Mouse (Mus musculus) pancreas, adult 10 weeks (tissue): ENCODE measurements around the gene Gm4787. TPM values are rescaled to one million over a fixed set of nuclear protein-coding genes. Genes with fewer than 3 reads are reported as not detected.

Experiments
- polyA plus RNA-seq: library from polyadenylated mRNA; stranded (reverse); fragments of 350-450 nt; fragmentation: Illumina TruSeq; extraction: RNeasy Lipid Tissue Mini Kit (QIAGEN cat#74804); gene quantifications from one replicate; pipeline ENCODE4 v1.2.3, GENCODE M21; 2015; ENCODE audit warnings: low read depth, low replicate concordance; ENCODE audit not compliant: insufficient read depth

Gene Gm4787
- 1.3 TPM for polyA plus RNA-seq

DNA sequence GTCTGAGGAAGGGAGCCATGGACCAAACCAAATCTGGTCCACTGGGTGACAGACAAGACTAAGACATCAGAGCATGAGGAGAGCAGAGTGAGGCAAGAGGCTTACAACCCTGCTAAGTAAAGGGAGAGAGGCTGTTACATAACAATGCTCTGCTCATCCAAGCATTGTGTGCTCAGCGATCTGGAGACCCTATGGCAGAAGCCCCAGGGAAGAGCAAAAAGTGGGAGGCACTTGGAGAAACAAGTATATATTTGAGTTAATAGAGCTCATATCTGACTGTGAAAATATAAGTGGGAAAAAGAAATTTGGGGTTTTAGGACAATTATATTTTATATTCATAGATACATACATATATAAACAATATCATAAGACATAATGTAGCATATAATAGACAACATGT, at the start of gene Gm4787:
Gene Gm4787 (minus strand): TSS at position 101 of the 400 bp plus-strand sequence.

GRCm38 (mm10) chr12:81421846-81422245, 42.6 kb upstream of the Gm4787 start, which contains the start of gene Adam4:
TSS of gene Adam4 (minus strand) at chr12:81421946.

GRCm38 (mm10) chr12:81332875-81333421, 46.3 kb downstream of the Gm4787 start, which contains the start of gene Slc8a3:
TSS of gene Slc8a3 (minus strand) at chr12:81333180.

Other genes with a start within 250 kb of the Gm4787 start
- not detected for gene Slc8a3, start 46.3 kb downstream of the Gm4787 start, polyA plus RNA-seq
- gene Adam4, start 42.5 kb upstream of the Gm4787 start, polyA plus RNA-seq, result 0.42 TPM
- 34.0 TPM for gene Cox16, start 105.7 kb upstream of the Gm4787 start, polyA plus RNA-seq
- gene Gm20498, start 153.4 kb upstream of the Gm4787 start, polyA plus RNA-seq, result 1.1 TPM
- gene Synj2bp, start 153.4 kb upstream of the Gm4787 start, polyA plus RNA-seq, result 6.4 TPM
- not detected for gene Adam21, start 189.0 kb upstream of the Gm4787 start, polyA plus RNA-seq
- gene Med6, start 215.5 kb upstream of the Gm4787 start, polyA plus RNA-seq, result 8.0 TPM